Mouse (Mus musculus): ENCODE results near the gene Map3k4.
A peak's percentile ranks its signal among the peaks of the same experiment; 100 is the strongest.

GRCm38 (mm10) chr17:12210544-12211132 lies 108.0 kb downstream of the Map3k4 start:
- TF ChIP-seq CTCF (IDR thresholded peaks at IDR 0.05; ENCODE audit: control insufficient read depth, insufficient read depth, insufficient replicate concordance, low read depth, low read length) = peak; percentile 99
- TF ChIP-seq POLR2A (IDR thresholded peaks at IDR 0.05; ENCODE audit: control insufficient read depth, low read depth, low read length) = no peak
